Mouse (Mus musculus): Measurements from ENCODE around the gene Pkp3. TPM values are rescaled to one million over a fixed set of nuclear protein-coding genes. Genes with fewer than 3 reads are reported as not detected.
A peak's percentile ranks its signal among the peaks of the same experiment; 100 is the strongest.

Pkp3 gene
- polyA plus RNA-seq, 1 experiment = 21.5 TPM

DNA sequence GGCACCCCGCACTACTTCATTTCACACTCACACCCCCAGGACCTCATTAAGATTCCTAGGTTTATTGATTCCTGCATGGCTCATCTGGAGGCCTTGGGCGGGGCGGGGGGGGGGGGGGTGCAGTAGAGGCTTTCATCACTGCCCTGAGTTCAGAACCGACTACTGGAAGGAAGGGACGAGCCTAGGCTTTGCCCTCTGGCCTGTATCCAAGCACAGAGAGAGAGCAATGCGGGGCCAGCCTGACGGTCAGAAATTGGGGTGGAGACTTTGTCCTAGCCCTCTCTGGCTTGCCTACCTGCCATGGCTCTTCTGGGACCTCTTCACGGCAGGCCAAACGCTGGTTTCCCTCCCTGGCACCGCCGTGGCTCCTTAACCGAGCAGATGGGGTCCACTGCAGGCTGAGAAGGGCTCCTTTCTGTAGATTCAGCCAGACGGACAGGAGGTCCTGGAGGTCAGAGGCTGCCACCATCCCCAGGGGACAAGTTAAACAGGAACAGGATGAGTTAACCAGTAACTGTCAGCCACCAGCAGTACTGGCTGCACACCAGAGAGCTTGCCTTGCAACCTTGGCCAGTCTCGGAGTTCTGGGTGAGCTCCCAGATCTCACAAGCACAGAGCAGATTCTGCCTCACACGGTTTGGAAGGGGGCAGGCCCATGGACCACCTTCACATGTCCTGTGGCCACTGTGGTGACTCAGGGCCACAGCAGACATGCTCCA, 16.6 kb downstream of the Pkp3 start:
- DNase-seq (ENCODE audit: low read depth) = no peak

DNA sequence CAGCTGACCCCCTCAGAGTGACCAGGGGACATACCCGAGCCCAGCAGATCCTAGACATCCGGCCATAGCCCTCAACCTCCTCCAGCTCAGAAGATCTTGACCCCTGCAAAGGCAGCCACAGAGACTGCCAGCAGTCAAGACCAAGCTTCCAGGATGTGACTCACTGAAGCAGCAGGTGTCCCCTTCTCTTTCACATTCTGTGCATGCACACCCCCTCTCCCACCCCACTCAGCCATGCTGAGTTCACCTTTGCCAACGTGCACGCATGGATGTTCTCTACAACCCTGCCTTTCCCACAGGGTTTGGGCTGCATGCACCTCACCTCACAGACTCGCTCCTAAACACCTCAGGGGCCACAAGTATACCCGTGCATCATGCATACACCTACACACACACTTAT, 18.0 kb downstream of the Pkp3 start:
- DNase-seq (ENCODE audit: low read depth) = no peak

DNA sequence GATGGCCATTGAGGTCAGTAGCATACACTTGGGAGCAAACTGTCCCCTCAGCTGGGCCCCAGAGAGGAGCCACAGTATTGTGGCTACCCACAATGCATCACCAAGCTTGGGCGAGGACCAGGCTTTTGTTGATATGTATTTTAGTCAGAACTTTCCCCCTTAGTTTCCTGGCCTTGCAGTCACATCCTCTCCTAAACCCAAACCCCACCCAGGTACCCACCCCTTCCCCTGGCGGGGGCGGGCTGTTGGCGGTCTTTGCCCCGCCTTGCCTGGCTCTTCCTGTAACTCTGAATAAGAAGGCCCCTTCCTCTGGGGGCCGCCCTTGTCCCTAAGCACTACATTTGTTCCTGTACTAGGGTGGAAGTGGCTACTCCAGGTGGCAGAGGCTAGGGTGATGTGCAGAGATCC, 18.6 kb downstream of the Pkp3 start:
- no peak for DNase-seq (ENCODE audit: low read depth)

DNA sequence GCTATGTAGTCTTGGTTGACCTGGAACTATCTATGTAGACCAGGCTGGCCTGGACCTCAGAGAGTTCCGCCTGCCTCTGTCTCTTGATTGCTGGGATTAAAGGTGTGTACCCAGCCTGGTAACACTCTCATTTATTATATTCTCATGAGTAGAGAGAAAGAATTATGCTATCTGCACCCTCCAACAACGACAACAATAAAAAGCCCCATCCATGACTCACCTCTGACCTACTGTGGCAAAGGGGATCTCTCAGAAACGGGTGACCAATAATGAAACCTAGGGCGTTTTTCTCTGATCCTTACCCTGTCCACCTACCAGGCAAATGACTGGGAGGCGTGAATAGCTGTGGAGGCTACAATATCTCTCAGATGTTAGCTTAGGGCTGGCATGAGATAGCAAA, 19.2 kb downstream of the Pkp3 start:
- DNase-seq (ENCODE audit: low read depth) = no peak

DNA sequence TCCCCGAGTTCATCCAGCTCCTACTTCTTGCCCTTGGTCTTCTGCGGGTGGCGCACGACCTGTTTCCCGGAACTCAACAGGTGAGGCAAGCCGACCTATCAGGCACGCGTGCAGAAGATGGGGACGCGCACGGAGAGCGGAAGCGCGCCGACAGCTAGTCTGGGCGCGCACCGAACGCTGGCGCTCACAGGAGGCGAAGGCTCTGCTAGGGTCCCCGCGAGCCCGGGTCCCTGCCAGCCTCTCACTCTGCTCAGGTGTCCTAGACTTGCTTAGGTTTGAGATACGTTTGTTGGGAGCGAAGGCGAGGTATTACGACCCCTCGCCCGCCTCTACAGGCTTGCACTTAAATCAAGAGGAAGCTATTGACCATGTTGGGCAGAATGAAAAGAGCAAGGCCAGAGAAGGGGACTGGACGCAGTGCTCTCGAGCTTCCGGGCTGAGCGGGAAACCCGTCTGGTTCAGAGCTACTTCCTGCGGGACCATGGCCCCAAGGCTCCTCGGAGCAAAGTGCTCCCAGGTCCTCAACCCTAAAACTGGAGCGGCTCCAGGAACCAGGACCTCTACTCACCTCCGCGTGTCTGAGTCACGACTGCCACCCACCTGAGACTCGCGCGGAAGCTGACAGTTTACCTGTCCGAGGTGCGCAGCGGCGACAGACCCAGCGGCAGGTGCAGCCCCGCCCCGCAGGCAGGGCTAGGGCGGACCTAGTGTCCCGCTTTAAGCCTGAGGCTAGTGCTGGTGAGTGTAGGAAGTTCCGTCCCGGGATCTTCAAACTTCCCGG, 22.1 kb downstream of the Pkp3 start, which contains the start of gene Sigirr:
Gene Sigirr, minus strand, starts transcription at position 662 of the 781 bp plus-strand sequence.
- DNase-seq (ENCODE audit: low read depth) = no peak

DNA sequence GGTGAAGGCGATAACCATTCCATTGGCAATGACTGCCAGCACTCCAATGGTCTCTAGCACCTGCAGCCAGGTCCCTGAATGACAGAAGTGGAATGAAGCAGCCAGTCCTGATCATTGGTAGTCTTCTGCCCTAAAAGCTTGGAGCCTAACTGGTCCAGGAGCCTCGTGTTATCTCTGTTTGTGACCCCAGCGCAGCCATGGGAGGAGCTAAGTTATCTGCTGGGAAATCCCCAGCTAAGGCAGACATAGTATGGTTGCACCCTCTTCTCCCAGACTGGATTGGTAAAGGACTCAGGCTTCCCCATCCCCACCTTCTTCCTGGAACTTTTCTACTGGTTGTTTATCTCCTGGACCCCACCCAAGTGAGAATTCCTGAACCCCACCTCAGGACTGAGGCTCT, 25.1 kb downstream of the Pkp3 start:
- no peak for DNase-seq (ENCODE audit: low read depth)

DNA sequence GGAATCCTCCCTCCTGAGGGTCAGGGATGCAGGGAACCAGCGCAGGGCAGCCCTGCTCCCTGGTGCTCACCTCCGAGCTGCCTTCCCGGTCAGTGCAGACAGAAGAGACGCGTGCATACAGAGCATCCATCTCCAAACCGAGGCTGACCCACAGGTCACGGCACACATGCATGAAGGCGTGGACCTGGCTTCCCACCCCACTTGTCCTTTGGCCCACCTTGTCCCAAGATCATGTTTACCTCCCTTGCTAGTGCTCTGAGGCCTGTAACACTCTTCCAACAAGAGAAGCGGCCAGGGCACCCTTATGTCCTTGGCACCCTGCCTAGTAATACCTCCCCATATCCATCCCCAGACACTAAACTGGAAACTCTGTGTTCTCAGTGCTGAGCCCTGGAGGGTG, 37.9 kb downstream of the Pkp3 start:
- DNase-seq (ENCODE audit: low read depth) = no peak

DNA sequence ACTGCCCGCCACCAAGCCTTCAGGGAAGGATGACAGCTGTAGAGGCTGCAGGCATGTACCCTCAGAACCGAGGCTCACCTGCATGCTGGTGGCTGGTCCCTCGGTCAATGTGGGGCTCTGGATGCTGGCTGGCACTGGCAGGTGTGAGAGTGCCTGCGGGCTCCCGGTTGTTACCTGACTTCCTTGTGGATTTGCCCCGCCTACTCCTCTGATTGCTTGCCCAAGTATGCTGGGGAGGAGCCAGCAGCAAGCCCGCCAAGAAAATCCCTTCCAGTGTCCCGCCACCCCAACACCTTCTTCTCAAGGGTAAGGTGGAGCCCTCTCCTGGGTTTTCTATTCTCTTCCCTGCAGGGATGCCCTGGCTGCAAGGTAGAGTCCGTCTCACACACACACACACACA, 39.6 kb downstream of the Pkp3 start, which contains the start of gene Ano9:
Gene Ano9, minus strand, starts transcription at position 171 of the 400 bp plus-strand sequence.
- no peak for DNase-seq (ENCODE audit: low read depth)

DNA sequence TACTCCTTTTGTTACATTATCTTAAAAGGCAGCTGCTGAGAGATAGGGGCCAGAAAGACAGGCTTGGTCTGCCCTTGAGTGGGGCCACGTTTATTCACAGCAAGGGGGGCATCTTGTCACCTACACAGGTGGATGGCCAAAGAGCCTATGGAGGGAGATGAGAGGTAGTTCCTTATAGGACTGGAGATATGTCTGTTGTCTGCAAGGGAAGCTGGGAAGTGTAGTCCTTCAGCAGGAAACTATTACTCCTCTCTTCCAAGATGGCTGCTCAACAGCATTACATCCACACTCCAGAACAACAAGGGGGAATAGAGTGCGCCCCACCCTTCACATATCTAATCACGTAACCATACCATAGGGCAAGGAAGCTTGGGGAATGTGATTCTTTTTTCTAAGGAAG, 41.5 kb downstream of the Pkp3 start:
- DNase-seq (ENCODE audit: low read depth) = no peak

DNA sequence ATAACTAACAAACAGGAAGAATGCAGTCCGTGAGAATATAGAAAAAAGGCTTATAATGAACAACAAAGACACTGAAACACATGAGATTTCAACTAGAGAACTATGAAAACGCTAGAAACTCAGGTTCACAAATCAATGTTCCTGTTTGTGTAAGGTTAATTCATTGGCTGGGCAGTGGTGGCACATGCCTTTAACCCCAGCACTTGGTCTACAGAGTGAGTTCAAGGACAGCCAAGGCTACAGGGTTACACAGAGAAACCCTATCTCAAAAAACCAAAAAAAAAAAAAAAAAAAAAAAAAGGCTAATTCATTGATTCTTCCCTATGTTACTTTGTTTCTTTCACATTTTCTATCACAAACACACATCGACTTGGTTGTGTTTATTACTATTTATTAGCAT, 42.6 kb downstream of the Pkp3 start:
- DNase-seq (ENCODE audit: low read depth) = no peak

DNA sequence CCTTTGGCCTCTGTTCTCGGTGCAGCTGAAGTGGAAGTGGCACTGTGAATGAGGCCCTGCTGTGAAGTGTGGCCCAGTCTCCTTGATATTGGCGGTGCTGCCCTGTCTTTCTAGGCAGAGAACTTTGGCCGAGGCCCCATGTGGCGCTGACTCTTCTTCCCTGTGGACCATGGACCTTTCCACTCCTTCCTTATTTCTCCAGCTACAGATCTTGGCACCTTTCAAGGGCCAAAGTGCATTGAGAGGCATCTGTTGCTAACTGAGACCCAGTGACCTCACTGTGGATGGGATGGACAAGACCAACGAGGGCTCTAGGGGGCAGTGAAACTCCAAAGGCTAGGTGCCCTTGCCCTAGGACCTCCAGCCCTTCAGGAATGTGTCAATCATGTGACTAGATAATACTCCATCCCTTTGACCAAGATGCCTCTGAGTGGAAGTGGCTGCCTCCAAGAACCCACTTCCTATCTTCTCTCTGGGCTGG, 43.1 kb downstream of the Pkp3 start:
- DNase-seq (ENCODE audit: low read depth) = no peak

DNA sequence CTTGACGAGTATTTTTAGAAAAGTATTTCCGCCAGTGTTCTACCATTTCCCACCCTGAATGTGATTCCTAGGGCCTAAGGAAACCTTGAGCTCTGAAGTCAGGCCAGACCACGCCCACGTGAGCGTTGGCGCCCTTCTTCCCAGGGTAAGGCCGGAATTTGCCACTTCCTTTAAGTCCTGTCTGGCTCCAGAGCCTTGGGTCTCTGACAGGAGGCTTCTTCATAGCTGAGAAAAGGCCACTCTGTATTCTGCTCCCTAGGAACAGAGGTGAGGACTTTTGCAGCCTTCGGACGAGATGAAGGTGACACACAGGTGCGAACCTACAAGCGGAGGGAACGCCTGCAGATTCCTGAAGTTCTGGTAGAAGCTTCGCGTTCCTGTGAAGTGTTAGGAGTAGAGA, 44.2 kb downstream of the Pkp3 start, which contains the start of gene Ptdss2:
Gene Ptdss2, plus strand, starts transcription at position 138 of the 400 bp plus-strand sequence.
- DNase-seq (ENCODE audit: low read depth) = no peak

DNA sequence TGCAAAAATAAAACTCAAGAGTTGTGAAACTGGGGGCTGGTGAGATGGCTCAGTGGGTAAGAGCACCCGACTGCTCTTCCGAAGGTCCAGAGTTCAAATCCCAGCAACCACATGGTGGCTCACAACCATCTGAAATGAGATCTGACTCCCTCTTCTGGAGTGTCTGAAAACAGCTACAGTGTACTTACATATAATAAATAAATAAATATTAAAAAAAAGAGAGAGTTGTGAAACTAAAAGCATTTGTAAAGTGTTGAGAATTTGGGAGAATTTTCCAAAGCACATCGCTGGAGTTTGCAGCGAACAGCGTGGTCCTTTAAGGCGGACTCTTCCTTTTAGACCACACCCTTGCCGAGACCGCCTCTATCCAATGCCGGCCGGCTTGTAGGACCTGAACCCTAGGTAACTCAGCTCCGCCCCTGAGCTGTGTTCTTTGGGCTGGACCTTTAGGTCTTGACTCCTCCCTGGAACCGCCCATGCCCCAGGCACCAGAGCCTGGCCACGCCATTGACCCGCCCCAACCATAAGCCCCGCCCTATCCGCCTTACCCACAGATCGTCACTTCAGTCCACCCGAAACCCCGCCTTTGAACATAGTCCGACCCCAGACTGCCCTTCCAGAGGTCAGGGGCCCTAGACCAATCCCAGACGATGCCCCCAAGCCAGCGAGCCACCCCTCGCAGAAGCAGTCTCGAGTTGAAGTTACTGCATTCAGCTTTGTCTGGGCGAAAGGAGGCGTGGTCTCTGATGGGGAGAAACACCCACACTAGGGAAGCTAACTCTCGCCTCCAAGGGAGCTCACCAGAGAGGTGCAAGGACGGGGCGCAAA, 44.9 kb downstream of the Pkp3 start:
- peak; percentile 89 for DNase-seq (ENCODE audit: low read depth)

DNA sequence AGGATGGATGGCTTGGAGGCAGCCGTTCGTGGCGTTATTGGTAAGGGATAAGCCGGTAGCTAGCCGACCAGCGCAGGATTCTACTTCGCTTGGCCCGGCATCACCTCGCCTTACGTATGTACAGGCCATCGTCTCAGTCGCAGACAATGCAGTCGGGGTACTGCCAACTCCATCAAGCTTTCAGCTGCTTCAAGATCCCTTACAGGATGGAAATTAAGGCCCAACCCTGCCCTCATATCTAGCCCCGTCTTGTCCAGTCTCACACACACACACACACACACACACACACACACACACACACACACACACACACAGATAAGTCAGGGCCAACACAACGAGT, 45.5 kb downstream of the Pkp3 start:
- DNase-seq (ENCODE audit: low read depth) = no peak

DNA sequence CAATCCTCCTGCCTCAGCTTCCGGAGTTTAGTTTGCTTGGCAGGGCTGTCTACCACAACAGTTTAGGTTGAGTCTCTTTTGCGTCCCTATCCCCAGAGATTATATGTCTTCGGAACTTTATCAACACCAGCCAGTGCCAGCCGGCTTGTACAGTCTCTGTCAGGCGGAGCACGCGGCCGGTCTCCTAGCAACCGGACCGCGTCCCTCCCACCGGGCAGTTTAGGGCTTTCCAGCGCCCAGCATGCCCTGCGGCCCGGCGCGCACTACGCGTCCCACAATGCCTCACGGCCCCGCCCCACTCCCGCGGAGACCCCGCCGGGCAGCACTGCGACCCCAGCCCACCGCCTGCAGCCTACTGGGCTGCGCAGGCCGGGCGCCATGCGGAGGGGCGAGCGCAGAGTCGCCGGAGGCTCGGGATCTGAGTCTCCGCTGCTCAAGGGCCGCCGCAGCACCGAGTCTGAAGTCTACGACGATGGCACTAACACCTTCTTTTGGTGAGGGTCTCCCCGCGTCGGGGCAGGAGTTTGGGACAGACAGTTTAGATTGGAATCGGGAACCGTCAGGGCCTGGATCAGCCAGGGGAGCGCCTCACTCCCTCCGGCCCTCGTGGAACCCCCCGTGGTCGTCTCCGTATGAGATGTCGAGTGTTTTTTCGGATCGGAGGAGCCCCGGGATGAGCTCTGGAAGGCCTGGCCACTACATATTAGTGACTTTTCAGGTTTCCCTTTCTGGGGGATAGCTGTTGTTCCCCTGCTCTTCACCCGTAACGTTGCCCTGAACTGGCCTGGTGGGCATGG, 53.2 kb downstream of the Pkp3 start:
- DNase-seq (ENCODE audit: low read depth) = no peak

DNA sequence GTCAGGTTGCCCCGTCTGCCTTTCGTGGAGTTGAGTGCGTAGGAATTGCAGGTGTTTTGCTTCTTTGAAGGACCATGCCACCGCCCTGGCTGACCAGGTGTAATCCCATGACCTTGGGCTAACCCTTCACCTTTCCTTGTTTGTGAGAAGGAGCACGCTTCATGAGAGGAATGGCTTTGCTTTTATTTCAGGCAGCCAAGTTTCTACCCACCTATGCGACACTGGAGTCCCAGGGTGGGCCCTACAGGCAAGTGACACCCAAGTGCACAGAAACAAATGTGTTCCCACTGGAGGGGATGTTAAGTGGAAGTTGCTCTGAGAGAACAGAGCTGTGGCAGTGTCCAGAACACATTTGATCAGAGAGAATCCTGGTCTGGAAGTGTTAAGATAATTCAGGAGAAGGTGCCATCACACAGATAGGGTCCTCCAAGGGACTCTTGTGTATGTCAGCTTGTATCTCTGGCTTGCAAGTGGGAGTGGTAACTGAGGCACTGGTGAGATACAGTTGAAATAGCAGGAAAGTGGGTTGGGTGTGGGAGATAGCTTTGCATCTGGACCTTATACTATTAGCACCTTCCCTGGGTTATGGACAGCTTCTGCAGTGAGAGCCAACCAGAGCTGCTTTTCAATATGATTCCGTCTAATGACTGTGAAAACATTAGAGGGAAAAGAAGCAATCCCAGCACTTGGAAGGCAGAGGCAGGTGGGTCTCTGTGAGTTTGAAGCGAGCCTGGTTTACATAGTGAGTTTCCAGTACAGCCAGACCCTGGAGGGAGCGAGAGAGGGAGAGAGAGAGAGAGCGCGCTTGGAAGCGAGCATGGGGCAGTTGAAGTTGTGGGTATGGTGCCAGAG, 54.1 kb downstream of the Pkp3 start:
- no peak for DNase-seq (ENCODE audit: low read depth)
